Mouse (Mus musculus): ENCODE results near the gene Rgsl1. TPM values are rescaled to one million over a fixed set of nuclear protein-coding genes. Genes with fewer than 3 reads are reported as not detected.
A peak's percentile ranks its signal among the peaks of the same experiment; 100 is the strongest.

Gene Rgsl1
- polyA plus RNA-seq, 1 experiment, result not detected

GRCm38 (mm10) chr1:153747861-153748530 lies 95.9 kb downstream of the Rgsl1 start:
- peaks cover 6% of the 10 kb centered on the region for H3K36me3 ChIP-seq (ENCODE audit: control insufficient read depth)
- peak overlapping the region; percentile 65 for H3K4me3 ChIP-seq (replicated peaks)
- no peaks in the 10 kb centered on the region; the same call in 1 of the 2 replicates for H3K27me3 ChIP-seq (ENCODE audit: control insufficient read depth)
- H3K9me3 ChIP-seq (ENCODE audit: control insufficient read depth, low read length), result no peaks in the 10 kb centered on the region
- peaks cover 56% of the 10 kb centered on the region for H3K4me1 ChIP-seq (ENCODE audit: control insufficient read depth)
- TF ChIP-seq TAL1 (IDR thresholded peaks at IDR 0.05; ENCODE audit: low read length), result no peak
- no peak for TF ChIP-seq GATA1 (IDR thresholded peaks at IDR 0.05; ENCODE audit: low read length)

- peaks cover 3% of the 10 kb centered on the region for H3K27me3 ChIP-seq (ENCODE audit: control insufficient read depth)
- no peaks in the 10 kb centered on the region for H3K9me3 ChIP-seq (ENCODE audit: control insufficient read depth, low read length)
- no peak overlapping the region for H3K4me3 ChIP-seq (replicated peaks)
- TF ChIP-seq GATA1 (IDR thresholded peaks at IDR 0.05; ENCODE audit: low read length) (no peak), TAL1 (IDR thresholded peaks at IDR 0.05; ENCODE audit: low read length) (no peak)
- no peaks in the 10 kb centered on the region for H3K36me3 ChIP-seq (ENCODE audit: control insufficient read depth)
- peaks cover 45% of the 10 kb centered on the region for H3K4me1 ChIP-seq (ENCODE audit: control insufficient read depth)
These were observed 97.2 kb downstream of the Rgsl1 start for GRCm38 (mm10) chr1:153746728-153747127.

GRCm38 (mm10) chr1:153746119-153746670 lies 97.7 kb downstream of the Rgsl1 start:
- H3K27me3 ChIP-seq (ENCODE audit: control insufficient read depth), result peaks cover 8% of the 10 kb centered on the region
- H3K36me3 ChIP-seq (ENCODE audit: control insufficient read depth), result no peaks in the 10 kb centered on the region
- no peaks in the 10 kb centered on the region for H3K9me3 ChIP-seq (ENCODE audit: control insufficient read depth, low read length)
- H3K4me1 ChIP-seq (ENCODE audit: control insufficient read depth), result peaks cover 39% of the 10 kb centered on the region
- TF ChIP-seq TAL1 (IDR thresholded peaks at IDR 0.05; ENCODE audit: low read length) (no peak), GATA1 (IDR thresholded peaks at IDR 0.05; ENCODE audit: low read length) (no peak)
- H3K4me3 ChIP-seq (replicated peaks), result no peak overlapping the region

GRCm38 (mm10) chr1:153742374-153743155 lies 101.4 kb downstream of the Rgsl1 start:
- H3K4me1 ChIP-seq (ENCODE audit: control insufficient read depth), result peaks cover 11% of the 10 kb centered on the region
- H3K9me3 ChIP-seq (ENCODE audit: control insufficient read depth, low read length), result no peaks in the 10 kb centered on the region
- no peak overlapping the region for H3K4me3 ChIP-seq (replicated peaks)
- peaks cover 44% of the 10 kb centered on the region for H3K27me3 ChIP-seq (ENCODE audit: control insufficient read depth)
- H3K36me3 ChIP-seq (ENCODE audit: control insufficient read depth), result no peaks in the 10 kb centered on the region
- no peak for TF ChIP-seq TAL1 (IDR thresholded peaks at IDR 0.05; ENCODE audit: low read length)
- TF ChIP-seq GATA1 (IDR thresholded peaks at IDR 0.05; ENCODE audit: low read length), result no peak

- H3K27me3 ChIP-seq (ENCODE audit: control insufficient read depth), result peaks cover 49% of the 10 kb centered on the region
- no peak for TF ChIP-seq TAL1 (IDR thresholded peaks at IDR 0.05; ENCODE audit: low read length)
- TF ChIP-seq GATA1 (IDR thresholded peaks at IDR 0.05; ENCODE audit: low read length), result no peak
- no peaks in the 10 kb centered on the region for H3K36me3 ChIP-seq (ENCODE audit: control insufficient read depth)
- no peak overlapping the region for H3K4me3 ChIP-seq (replicated peaks)
- H3K9me3 ChIP-seq (ENCODE audit: control insufficient read depth, low read length), result no peaks in the 10 kb centered on the region
- H3K4me1 ChIP-seq (ENCODE audit: control insufficient read depth), result peaks cover 8% of the 10 kb centered on the region
These were observed 102.2 kb downstream of the Rgsl1 start for GRCm38 (mm10) chr1:153741551-153742316.

GRCm38 (mm10) chr1:153740775-153741400 lies 103.1 kb downstream of the Rgsl1 start:
- Histone ChIP-seq H3K4me1 (ENCODE audit: control insufficient read depth) (peaks cover 3% of the 10 kb centered on the region), H3K36me3 (ENCODE audit: control insufficient read depth) (no peaks in the 10 kb centered on the region), H3K27me3 (ENCODE audit: control insufficient read depth) (peaks cover 49% of the 10 kb centered on the region), H3K9me3 (ENCODE audit: control insufficient read depth, low read length) (no peaks in the 10 kb centered on the region), H3K4me3 (replicated peaks) (no peak overlapping the region)
- no peak for TF ChIP-seq GATA1 (IDR thresholded peaks at IDR 0.05; ENCODE audit: low read length)
- TF ChIP-seq TAL1 (IDR thresholded peaks at IDR 0.05; ENCODE audit: low read length), result no peak

- no peak for TF ChIP-seq TAL1 (IDR thresholded peaks at IDR 0.05; ENCODE audit: low read length)
- no peak for TF ChIP-seq GATA1 (IDR thresholded peaks at IDR 0.05; ENCODE audit: low read length)
- no peaks in the 10 kb centered on the region for H3K9me3 ChIP-seq (ENCODE audit: control insufficient read depth, low read length)
These were observed 103.8 kb downstream of the Rgsl1 start, which contains the start of gene Rgs16 for GRCm38 (mm10) chr1:153740145-153740544. Rgs16 (plus strand) TSS chr1:153740349.

GRCm38 (mm10) chr1:153739437-153740015 lies 104.4 kb downstream of the Rgsl1 start:
- no peak overlapping the region for H3K4me3 ChIP-seq (replicated peaks)
- H3K36me3 ChIP-seq (ENCODE audit: control insufficient read depth), result no peaks in the 10 kb centered on the region
- TF ChIP-seq GATA1 (IDR thresholded peaks at IDR 0.05; ENCODE audit: low read length) (no peak), TAL1 (IDR thresholded peaks at IDR 0.05; ENCODE audit: low read length) (no peak)
- peaks cover 3% of the 10 kb centered on the region for H3K4me1 ChIP-seq (ENCODE audit: control insufficient read depth)
- peaks cover 52% of the 10 kb centered on the region for H3K27me3 ChIP-seq (ENCODE audit: control insufficient read depth)
- no peaks in the 10 kb centered on the region for H3K9me3 ChIP-seq (ENCODE audit: control insufficient read depth, low read length)

More at GRCm38 (mm10) chr1:153740145-153740544, 103.8 kb downstream of the Rgsl1 start, which contains the start of gene Rgs16:
- Histone ChIP-seq H3K4me3 (replicated peaks) (no peak within 1 kb of the TSS), H3K36me3 (ENCODE audit: control insufficient read depth) (no peaks in the 10 kb centered on the region), H3K4me1 (ENCODE audit: control insufficient read depth) (peaks cover 3% of the 10 kb centered on the region), H3K27me3 (ENCODE audit: control insufficient read depth) (peaks cover 52% of the 10 kb centered on the region)
